Mouse (Mus musculus) liver, embryonic 14.5 days (tissue): ENCODE measurements at regions not wholly inside any gene's neighbourhood (a gene's known extent, or its start where the extent isn't known, plus 50 kb on each side); places are given as distances from the start of the nearest gene placed in this dataset.

ENCODE experiments used
- CTCF ChIP-seq: IDR thresholded peaks from 2 replicates; pipeline ENCODE4 v1.5.1; 2016; ENCODE audit warnings: antibody characterized with exemption, low read depth, control low read depth
- EP300 ChIP-seq: IDR thresholded peaks from 2 replicates; pipeline ENCODE4 v1.6.1; 2016; ENCODE audit warnings: antibody characterized with exemption, low read depth

GRCm38 (mm10) chr10:117910426-117910825, 64.6 kb upstream of the Rap1b start:
- no peak for TF ChIP-seq CTCF
- no peak for TF ChIP-seq EP300
